Mouse (Mus musculus): Measurements from ENCODE around the gene Zzz3. TPM values are rescaled to one million over a fixed set of nuclear protein-coding genes. Genes with fewer than 3 reads are reported as not detected.

Zzz3 gene
- polyA plus RNA-seq (2012; rRNA removed): 29.1 and 35.7 TPM in 2 replicates

DNA sequence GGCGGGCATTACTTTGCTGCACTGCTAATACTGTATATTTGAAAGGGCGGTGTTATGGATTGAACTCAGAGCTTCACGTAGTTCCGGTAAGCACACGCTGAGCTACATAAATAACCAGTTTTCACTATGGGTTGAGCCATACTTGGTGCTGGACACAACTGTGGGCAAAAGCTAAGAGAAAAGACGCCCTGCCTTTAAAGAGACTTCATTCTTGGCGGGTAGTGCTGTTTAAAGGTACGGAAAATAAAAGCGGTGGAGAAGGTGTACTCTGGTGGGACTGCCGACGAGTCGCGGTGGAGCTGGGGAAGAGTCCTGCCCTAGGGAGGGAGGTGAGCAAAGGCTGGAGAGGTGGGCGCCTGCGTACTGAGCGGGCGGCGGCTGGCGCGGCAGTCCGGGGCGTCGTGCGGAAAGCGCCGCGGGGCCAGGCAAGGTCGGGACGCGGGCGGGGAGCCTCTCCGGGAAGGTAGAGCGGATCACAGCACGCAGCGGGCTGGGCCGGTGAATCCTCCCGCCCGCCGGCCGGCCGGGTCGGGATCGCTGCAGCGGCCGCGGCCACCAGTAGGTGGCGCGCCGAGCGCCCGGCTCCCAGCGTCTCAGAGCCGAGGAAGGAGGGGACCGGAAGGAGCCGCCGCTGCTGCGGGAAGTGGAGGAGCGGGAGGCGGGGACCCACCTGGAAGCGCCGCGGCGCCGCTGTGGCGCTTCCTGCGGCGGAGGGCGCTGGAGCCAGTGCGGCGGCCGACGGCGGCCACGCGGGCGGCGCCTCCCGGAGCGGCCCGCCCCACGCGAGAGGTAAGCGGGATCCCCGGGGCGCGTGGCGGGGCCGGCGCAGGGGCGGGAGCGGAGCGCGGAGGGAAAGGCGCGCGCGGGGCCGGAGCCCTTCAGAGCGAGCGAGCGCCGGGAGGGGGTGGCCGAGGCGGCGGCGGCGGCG is at the start of gene Zzz3:
Zzz3 (plus strand) TSS at position 124 of the 928 bp plus-strand sequence.
- Histone ChIP-seq H3K36me3 (ENCODE audit: control insufficient read depth, insufficient read depth, low read length) (no peaks in the 10 kb centered on the region; the same call in 1 of the 2 replicates), H3K27ac (ENCODE audit: control insufficient read depth, insufficient read depth, low read length) (peak within 1 kb of the TSS; percentile 79), H3K4me3 (ENCODE audit: control insufficient read depth, insufficient read depth, low read length) (peak within 1 kb of the TSS; percentile 76), H3K4me1 (replicated peaks; ENCODE audit: control insufficient read depth, insufficient read depth, low read length) (peaks cover 3% of the 10 kb centered on the region), H3K27me3 (ENCODE audit: control insufficient read depth, insufficient read depth, low read length) (no peaks in the 10 kb centered on the region)
- WGBS: under 1% methylated on average over 91 of the region's 108 CpGs
- DNase-seq: peak; percentile 89
- TF ChIP-seq POLR2A (IDR thresholded peaks at IDR 0.05; ENCODE audit: control insufficient read depth, extremely low read depth, insufficient read depth, low read length, poor library complexity) (peak; percentile 73), CTCF (IDR thresholded peaks at IDR 0.05; ENCODE audit: borderline replicate concordance, control insufficient read depth, extremely low read depth, insufficient read depth, low read length, poor library complexity) (peak; percentile 99)

DNA sequence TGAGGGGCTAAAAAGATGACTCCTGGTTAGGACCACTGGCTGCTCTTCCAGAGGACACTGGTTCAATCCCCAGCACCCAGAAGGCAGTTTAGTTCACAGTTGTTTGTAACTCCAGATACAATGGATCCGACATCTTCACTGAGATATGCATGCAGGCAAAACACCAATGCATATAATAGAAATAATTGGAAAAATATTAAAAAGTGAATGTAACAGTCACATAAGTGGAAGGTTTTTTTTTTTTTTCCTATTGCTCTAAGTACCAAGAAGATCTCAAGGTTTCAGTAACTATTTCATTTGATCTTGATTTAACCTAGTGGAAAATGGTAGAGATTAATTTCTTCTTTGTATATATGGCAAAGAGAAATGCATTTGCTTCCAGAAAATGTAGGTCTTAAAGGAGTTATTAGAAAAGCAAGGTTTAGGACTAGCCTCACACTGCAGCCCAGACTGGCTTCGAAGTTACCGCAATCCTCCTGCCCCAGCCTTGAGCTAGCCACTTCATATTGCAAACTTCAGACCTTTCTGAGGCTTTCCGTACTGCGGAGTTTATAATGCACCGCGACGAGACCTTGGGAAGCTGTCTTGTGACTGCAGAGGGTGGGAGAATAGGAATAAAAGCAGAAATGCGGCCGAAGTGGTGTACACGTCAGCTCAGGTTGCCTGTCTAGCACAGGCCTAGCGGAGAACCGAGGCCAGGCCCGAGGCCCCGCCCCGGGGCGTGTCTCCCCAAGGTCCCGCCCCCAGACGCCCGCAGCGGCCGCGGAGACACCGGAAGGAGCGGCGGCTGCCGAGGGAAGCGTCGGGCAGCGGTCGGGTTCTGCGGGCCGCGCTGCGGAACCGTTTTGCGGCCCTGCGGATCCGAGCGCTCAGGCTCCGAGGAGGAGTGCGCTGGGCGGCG is 49.3 kb upstream of the Zzz3 start, which contains the start of gene Usp33:
Usp33 (plus strand) TSS at position 747 of the 901 bp plus-strand sequence.
- TF ChIP-seq CTCF (IDR thresholded peaks at IDR 0.05; ENCODE audit: borderline replicate concordance, control insufficient read depth, extremely low read depth, insufficient read depth, low read length, poor library complexity) (peak; percentile 28; the same call in 1 of the 2 replicates), POLR2A (IDR thresholded peaks at IDR 0.05; ENCODE audit: control insufficient read depth, extremely low read depth, insufficient read depth, low read length, poor library complexity) (peak; percentile 76)
- WGBS: 7% methylated on average over 40 of the region's 44 CpGs

DNA sequence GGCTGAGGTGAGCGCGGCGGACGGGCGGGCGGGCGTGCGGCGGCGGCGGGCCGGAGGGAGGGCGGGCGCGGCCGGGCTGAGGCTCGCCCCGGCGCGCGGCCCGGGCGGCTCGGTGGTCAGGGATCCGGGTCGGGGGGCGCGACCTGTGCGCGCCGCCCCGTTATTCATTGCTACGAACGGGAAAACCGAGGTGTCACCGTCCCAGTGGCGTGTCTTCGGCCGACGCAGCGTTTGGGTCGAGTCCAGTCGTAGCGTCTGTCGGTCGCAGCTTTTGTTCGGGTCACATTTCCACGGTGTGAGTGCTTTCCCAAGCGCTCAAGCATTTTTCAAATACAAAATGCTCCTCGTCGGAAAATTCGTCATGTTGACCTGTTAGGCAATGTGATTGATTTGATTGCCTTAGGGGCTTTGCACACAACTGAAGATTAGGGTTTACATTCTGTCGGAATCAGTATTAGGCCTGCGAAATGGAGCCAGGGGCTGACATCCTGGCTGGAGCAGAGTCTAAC is 48.6 kb upstream of the Zzz3 start:
- Histone ChIP-seq H3K27me3 (ENCODE audit: control insufficient read depth, insufficient read depth, low read length) (no peaks in the 10 kb centered on the region), H3K36me3 (ENCODE audit: control insufficient read depth, insufficient read depth, low read length) (no peaks in the 10 kb centered on the region), H3K4me3 (ENCODE audit: control insufficient read depth, insufficient read depth, low read length) (peak overlapping the region; percentile 63), H3K4me1 (replicated peaks; ENCODE audit: control insufficient read depth, insufficient read depth, low read length) (peaks cover 7% of the 10 kb centered on the region), H3K27ac (ENCODE audit: control insufficient read depth, insufficient read depth, low read length) (no peak overlapping the region)
- WGBS: 2% methylated on average over 52 of the region's 54 CpGs
- no peak; the same call in 1 of the 2 replicates for TF ChIP-seq POLR2A (IDR thresholded peaks at IDR 0.05; ENCODE audit: control insufficient read depth, extremely low read depth, insufficient read depth, low read length, poor library complexity)
- no peak for TF ChIP-seq CTCF (IDR thresholded peaks at IDR 0.05; ENCODE audit: borderline replicate concordance, control insufficient read depth, extremely low read depth, insufficient read depth, low read length, poor library complexity)
- DNase-seq: no peak

More for the DNA sequence above, 49.3 kb upstream of the Zzz3 start, which contains the start of gene Usp33:
- Histone ChIP-seq H3K27ac (ENCODE audit: control insufficient read depth, insufficient read depth, low read length) (no peak within 1 kb of the TSS), H3K27me3 (ENCODE audit: control insufficient read depth, insufficient read depth, low read length) (no peaks in the 10 kb centered on the region), H3K4me3 (ENCODE audit: control insufficient read depth, insufficient read depth, low read length) (peak within 1 kb of the TSS; percentile 63), H3K4me1 (replicated peaks; ENCODE audit: control insufficient read depth, insufficient read depth, low read length) (peaks cover 7% of the 10 kb centered on the region), H3K36me3 (ENCODE audit: control insufficient read depth, insufficient read depth, low read length) (no peaks in the 10 kb centered on the region)
- DNase-seq: peak; percentile 96

DNA sequence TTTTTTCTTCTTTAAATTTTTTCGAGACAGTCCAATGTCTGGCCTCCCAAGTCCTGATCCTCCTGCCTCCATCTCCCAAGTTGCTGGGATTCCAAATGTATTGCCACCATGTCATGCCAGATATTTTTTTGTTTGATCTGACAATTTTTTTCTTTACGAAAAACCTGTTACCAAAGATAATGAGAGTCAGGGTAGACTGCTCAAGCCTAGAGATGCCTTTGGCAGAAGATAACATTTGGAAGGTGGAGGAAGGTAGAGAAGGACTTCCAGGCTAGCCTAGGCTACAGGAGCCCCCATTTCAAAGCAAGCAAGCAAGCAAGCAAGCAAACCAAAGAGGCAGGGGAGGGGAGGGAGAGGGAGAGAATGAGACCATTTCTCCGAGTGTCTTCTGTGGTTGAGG is 48.0 kb upstream of the Zzz3 start:
- no peak for DNase-seq
- Histone ChIP-seq H3K4me3 (ENCODE audit: control insufficient read depth, insufficient read depth, low read length) (no peak overlapping the region), H3K36me3 (ENCODE audit: control insufficient read depth, insufficient read depth, low read length) (no peaks in the 10 kb centered on the region), H3K4me1 (replicated peaks; ENCODE audit: control insufficient read depth, insufficient read depth, low read length) (peaks cover 7% of the 10 kb centered on the region), H3K27ac (ENCODE audit: control insufficient read depth, insufficient read depth, low read length) (no peak overlapping the region), H3K27me3 (ENCODE audit: control insufficient read depth, insufficient read depth, low read length) (no peaks in the 10 kb centered on the region)
- WGBS: 88% methylated on average over 3 of the region's 3 CpGs
- TF ChIP-seq CTCF (IDR thresholded peaks at IDR 0.05; ENCODE audit: borderline replicate concordance, control insufficient read depth, extremely low read depth, insufficient read depth, low read length, poor library complexity): no peak
- no peak for TF ChIP-seq POLR2A (IDR thresholded peaks at IDR 0.05; ENCODE audit: control insufficient read depth, extremely low read depth, insufficient read depth, low read length, poor library complexity)

DNA sequence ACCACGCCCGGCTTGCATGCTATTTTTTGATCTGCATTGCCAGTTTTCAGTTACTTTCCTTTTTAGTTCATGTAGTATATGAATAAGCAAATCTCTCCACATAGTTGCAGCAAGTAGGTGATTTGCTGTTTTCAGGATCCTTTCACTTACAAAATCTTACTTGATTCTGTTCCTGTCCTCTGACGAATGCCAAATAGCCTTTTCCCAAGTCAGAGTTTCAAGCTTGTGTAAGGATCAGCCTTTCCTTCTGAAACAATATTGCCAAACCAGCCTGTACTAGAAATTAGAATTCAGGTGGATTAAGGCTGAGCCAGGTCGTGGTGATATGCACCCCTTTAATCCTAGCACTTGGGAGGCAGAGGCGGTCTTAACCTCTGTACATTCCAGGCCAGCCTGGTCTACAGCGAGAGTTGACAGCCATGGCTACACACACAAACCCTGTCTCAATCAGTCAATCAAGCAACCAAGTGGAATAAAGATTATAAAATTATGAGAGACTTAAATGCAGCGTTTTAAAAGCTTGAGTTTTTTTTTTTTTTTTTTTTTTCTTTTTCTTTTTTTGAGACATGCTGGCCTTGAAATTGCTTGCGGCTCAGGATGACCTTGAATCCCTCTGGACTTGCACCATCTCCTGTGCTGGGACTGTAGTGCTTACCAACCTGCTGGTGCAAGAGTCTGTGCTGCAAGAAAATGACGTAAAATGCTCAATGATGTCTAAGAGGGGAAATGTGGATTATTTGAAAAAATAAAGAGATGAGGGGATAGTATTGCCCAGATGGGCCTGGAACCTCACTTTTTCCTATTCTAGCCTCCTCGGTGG is 47.1 kb upstream of the Zzz3 start:
- Histone ChIP-seq H3K4me3 (ENCODE audit: control insufficient read depth, insufficient read depth, low read length) (no peak overlapping the region), H3K4me1 (replicated peaks; ENCODE audit: control insufficient read depth, insufficient read depth, low read length) (peaks cover 7% of the 10 kb centered on the region), H3K27me3 (ENCODE audit: control insufficient read depth, insufficient read depth, low read length) (no peaks in the 10 kb centered on the region), H3K36me3 (ENCODE audit: control insufficient read depth, insufficient read depth, low read length) (no peaks in the 10 kb centered on the region), H3K27ac (ENCODE audit: control insufficient read depth, insufficient read depth, low read length) (no peak overlapping the region)
- TF ChIP-seq POLR2A (IDR thresholded peaks at IDR 0.05; ENCODE audit: control insufficient read depth, extremely low read depth, insufficient read depth, low read length, poor library complexity) (no peak), CTCF (IDR thresholded peaks at IDR 0.05; ENCODE audit: borderline replicate concordance, control insufficient read depth, extremely low read depth, insufficient read depth, low read length, poor library complexity) (no peak)
- WGBS: 96% methylated on average over 10 of the region's 10 CpGs
- no peak for DNase-seq
